Mouse (Mus musculus) lung, postnatal 0 days (tissue): ENCODE measurements around the gene Hectd4. TPM values are rescaled to one million over a fixed set of nuclear protein-coding genes. Genes with fewer than 3 reads are reported as not detected.
A peak's percentile ranks its signal among the peaks of the same experiment; 100 is the strongest.

Experiments used
- ATAC-seq: fragments of 200-750 bp; cut with Nextera tagmentation; 2 replicates; pipeline ENCODE4 v1.8.0; 2017; ENCODE audit warnings: moderate library complexity
- DNase-seq: peaks from one replicate; pipeline ENCODE4 v3.0.0-alpha.2; 2016; ENCODE audit warnings: low spot score
- H3K27ac ChIP-seq: fragments of 300-500 bp; sonication (generic); 2 replicates; pipeline ENCODE4 v1.5.1; 2014; ENCODE audit warnings: antibody characterized with exemption, mild to moderate bottlenecking, low read length, mixed read lengths
- H3K27me3 ChIP-seq: fragments of 300-500 bp; sonication (generic); replicated peaks from 2 replicates; pipeline ENCODE4 v1.6.1; 2014; ENCODE audit warnings: low read length, mixed read lengths; ENCODE audit not compliant: insufficient read depth
- H3K36me3 ChIP-seq: fragments of 300-500 bp; sonication (generic); 2 replicates; pipeline ENCODE4 v1.6.1; 2014; ENCODE audit warnings: low read length, mixed read lengths; ENCODE audit not compliant: insufficient read depth
- H3K4me1 ChIP-seq: fragments of 300-500 bp; sonication (generic); 2 replicates; pipeline ENCODE4 v1.6.1; 2014; ENCODE audit warnings: antibody characterized with exemption, low read depth, low read length, mixed read lengths; ENCODE audit not compliant: insufficient read depth
- H3K4me2 ChIP-seq: fragments of 300-500 bp; sonication (generic); replicated peaks from 2 replicates; pipeline ENCODE4 v1.6.1; 2014; ENCODE audit warnings: low read depth, mild to moderate bottlenecking, low read length, moderate library complexity, mixed read lengths
- H3K4me3 ChIP-seq: fragments of 300-500 bp; sonication (generic); 2 replicates; pipeline ENCODE4 v1.5.1; 2014; ENCODE audit warnings: low read depth, low read length
- H3K9ac ChIP-seq: fragments of 300-500 bp; sonication (generic); replicated peaks from 2 replicates; pipeline ENCODE4 v1.6.1; 2014; ENCODE audit warnings: low read depth, mild to moderate bottlenecking
- H3K9me3 ChIP-seq: fragments of 300-500 bp; sonication (generic); 2 replicates; pipeline ENCODE4 v1.6.1; 2016; ENCODE audit warnings: low read length, mixed read lengths
- CTCF ChIP-seq: IDR thresholded peaks from 2 replicates; pipeline ENCODE4 v1.5.1; 2016; ENCODE audit warnings: antibody characterized with exemption, mild to moderate bottlenecking
- EP300 ChIP-seq: IDR thresholded peaks from 2 replicates; pipeline ENCODE4 v1.6.1; 2016; ENCODE audit warnings: antibody characterized with exemption, mild to moderate bottlenecking, control low read depth
- WGBS: fragments of 180-500 bp; shearing (Covaris S2); extraction: QIAGEN DNeasy Blood & Tissue Kit; methylation state at CpG from one replicate; pipeline ENCODE4 v1.1.7; 2014; 5-methylcytosine and 5-hydroxymethylcytosine counted together
- polyA plus RNA-seq: library from polyadenylated mRNA; unstranded; fragments of >200 nt; fragmentation: Nextera tagmentation; extraction: Ambion mirVana; gene quantifications from 2 replicates; pipeline ENCODE4 v1.2.1, GENCODE M21; 2015

The Hectd4 gene
- 2.5 and 2.8 TPM in 2 replicates for polyA plus RNA-seq

DNA sequence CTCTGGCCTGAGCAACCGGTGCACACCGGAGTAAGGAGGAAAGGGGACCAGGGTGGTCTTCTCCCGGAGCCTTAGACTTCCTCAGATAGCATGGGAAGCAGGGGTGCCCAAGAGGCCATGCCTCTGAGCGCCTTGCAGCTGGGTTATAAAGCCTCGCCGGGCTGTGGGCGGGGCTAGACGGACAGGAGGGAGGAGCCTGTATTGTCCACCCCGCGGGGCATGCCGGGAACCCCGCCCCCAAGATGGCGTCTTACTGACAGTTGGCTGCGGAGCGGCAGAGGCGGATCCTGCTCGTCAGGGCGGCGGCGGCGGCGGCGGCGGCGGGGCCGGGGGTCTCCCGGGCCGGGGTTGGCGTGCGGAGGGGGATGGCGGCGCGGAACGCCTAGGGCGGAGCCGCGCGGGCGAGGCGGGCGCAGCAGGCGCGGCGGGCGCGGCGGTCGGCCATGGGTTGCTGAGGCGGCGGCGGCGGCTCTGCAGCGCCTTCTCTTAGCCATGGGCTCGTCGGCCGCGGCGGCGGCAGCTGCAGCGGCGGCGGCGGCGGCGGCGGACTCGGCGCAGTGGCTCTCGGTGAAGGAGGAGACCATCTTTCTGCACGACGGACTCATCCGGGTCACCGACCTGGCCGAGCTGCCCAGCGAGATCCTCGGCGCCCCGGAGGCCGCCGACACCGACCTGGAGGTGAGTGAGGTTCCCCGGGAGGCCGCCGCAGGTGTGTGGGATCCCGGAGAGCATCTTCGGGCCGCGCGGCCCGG lies at the start of gene Hectd4:
Gene Hectd4 (plus strand): TSS at position 240 of the 752 bp plus-strand sequence.
- Histone ChIP-seq H3K4me1 (no peaks in the 10 kb centered on the region), H3K4me2 (peak within 1 kb of the TSS; percentile 88), H3K36me3 (no peaks in the 10 kb centered on the region), H3K4me3 (peak within 1 kb of the TSS; percentile 97), H3K9me3 (no peaks in the 10 kb centered on the region), H3K27me3 (no peaks in the 10 kb centered on the region), H3K27ac (peak within 1 kb of the TSS; percentile 80), H3K9ac (peak within 1 kb of the TSS; percentile 75)
- ATAC-seq (peak; percentile 97), DNase-seq (peak; percentile 96)
- TF ChIP-seq EP300, result no peak
- TF ChIP-seq CTCF, result no peak
- under 1% methylated on average over 31 of the region's 90 CpGs for WGBS

DNA sequence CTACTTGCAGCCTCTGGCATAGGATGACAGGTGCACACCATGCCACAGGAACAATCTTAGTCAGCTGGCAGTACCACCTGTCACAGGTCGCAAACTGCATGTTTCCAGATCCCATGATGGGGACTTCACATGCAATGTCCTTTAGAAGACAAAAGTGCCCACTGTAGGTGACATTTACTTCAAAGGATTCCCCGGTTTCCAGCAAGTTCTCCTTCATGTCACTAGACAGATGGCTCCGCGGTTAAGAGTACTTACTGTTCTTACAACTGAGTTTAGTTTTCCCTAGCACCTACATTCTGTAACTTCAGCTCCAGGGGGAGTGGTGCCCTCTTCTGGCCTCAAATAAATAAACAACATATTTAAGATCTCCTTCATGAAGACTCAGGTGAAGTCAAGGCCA lies 47.2 kb upstream of the Hectd4 start:
- ATAC-seq, result no peak
- TF ChIP-seq EP300 (no peak), CTCF (peak; percentile 41)
- no peak overlapping the region for H3K4me2 ChIP-seq
- no peak overlapping the region for H3K4me3 ChIP-seq
- no peak for DNase-seq
- H3K36me3 ChIP-seq, result 0 out of 2 replicates have a peak, but pooled peaks cover 4% of the 10 kb centered on the region
- no peaks in the 10 kb centered on the region for H3K4me1 ChIP-seq
- no peaks in the 10 kb centered on the region for H3K9me3 ChIP-seq
- H3K9ac ChIP-seq, result no peak overlapping the region
- 79% methylated on average over 4 of the region's 4 CpGs for WGBS
- H3K27me3 ChIP-seq, result no peaks in the 10 kb centered on the region
- H3K27ac ChIP-seq, result no peak overlapping the region

DNA sequence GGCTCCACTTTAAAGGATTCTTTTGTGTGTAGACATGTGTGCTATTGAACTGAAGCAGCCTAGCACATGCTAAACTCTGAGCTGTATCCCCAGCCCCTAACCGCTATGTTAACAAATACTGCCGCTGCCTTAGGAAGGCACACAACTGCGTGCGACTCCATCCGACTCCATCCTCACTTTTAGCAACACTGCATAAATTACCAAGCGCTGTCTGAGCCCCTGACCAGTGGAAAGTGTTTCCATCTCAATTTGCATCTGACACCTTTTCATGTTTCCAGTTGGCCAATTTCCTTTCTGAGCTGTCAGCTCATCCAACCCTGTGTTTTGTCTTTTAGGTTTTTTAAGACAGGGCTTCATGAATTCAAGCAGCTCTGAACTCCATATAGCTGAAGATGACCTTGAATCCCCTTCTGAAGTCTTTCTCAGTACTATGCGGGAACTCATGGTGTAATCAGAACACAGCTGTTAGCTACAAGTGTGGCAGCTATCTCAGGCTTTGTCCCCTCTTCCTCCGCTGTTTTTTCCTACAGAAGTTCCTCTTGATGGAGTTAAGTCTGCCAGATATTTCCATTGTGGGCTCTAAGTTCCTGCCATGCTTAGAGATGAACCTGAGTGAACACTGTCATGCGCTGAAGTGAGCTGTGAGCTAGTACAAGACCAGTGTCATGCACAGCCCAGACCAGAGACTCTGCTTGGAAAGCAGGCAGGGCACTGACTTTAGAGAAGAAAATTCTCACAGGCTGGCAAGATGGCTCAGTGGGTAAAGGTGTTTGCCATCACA lies 40.8 kb upstream of the Hectd4 start:
- Histone ChIP-seq H3K9ac (no peak overlapping the region), H3K9me3 (no peaks in the 10 kb centered on the region), H3K4me3 (no peak overlapping the region), H3K36me3 (no peaks in the 10 kb centered on the region), H3K27me3 (no peaks in the 10 kb centered on the region), H3K4me2 (no peak overlapping the region), H3K4me1 (no peaks in the 10 kb centered on the region; the same call in 1 of the 2 replicates), H3K27ac (no peak overlapping the region)
- WGBS, result 62% methylated on average over 9 of the region's 9 CpGs
- ATAC-seq (no peak), DNase-seq (no peak)
- no peak for TF ChIP-seq EP300
- no peak for TF ChIP-seq CTCF

DNA sequence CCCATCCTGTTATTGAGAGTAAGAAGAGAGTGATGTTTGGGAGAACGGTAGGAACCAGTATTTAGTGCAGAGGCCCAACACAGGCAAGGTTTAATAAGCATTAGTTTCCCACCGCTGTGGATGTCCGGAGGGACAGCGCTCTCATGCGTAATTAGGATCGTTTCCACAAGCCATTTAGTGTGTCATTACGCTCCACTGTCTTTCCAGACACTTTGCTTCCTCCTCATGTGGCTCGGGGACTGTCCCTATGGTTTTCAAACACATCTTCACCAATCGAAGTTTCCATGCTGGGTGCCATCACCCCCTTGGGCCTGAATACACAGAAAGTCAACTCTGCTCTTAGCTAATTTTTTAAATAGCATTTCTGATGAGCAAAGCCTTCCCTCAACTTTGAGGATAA lies 36.8 kb upstream of the Hectd4 start:
- DNase-seq (no peak), ATAC-seq (no peak)
- Histone ChIP-seq H3K27me3 (no peaks in the 10 kb centered on the region), H3K36me3 (no peaks in the 10 kb centered on the region), H3K9ac (no peak overlapping the region), H3K4me1 (no peaks in the 10 kb centered on the region; the same call in 1 of the 2 replicates), H3K27ac (no peak overlapping the region), H3K9me3 (no peaks in the 10 kb centered on the region), H3K4me2 (no peak overlapping the region), H3K4me3 (no peak overlapping the region)
- 90% methylated on average over 9 of the region's 9 CpGs for WGBS
- TF ChIP-seq CTCF (no peak), EP300 (no peak)

DNA sequence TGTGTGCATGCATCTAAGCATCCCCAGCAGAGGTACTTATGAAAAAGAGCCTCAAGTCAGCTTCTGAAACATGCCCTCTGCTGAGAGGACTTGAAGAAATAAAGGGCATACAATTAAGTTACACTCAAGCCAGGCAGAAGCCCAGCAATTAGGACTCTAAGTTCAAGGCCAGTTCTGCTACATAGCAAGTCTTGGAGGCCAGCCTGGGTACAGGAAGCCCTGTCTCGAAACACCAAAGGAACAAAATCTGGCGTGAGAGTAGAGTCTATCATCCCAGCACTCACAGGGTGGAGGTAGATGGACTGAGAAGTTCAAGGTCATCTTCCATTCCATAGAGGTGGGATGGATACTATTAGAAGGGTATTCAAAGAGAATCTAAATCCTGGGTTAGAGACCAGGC lies 35.6 kb upstream of the Hectd4 start:
- no peak overlapping the region for H3K27ac ChIP-seq
- H3K4me1 ChIP-seq, result peaks cover 5% of the 10 kb centered on the region; the same call in 1 of the 2 replicates
- ATAC-seq (no peak), DNase-seq (no peak)
- H3K9ac ChIP-seq, result no peak overlapping the region
- no peak for TF ChIP-seq CTCF
- no peak for TF ChIP-seq EP300
- no peaks in the 10 kb centered on the region for H3K27me3 ChIP-seq
- no peak overlapping the region for H3K4me3 ChIP-seq
- H3K36me3 ChIP-seq, result no peaks in the 10 kb centered on the region
- WGBS, result 75% methylated on average over 2 of the region's 2 CpGs
- H3K4me2 ChIP-seq, result no peak overlapping the region
- no peaks in the 10 kb centered on the region for H3K9me3 ChIP-seq

DNA sequence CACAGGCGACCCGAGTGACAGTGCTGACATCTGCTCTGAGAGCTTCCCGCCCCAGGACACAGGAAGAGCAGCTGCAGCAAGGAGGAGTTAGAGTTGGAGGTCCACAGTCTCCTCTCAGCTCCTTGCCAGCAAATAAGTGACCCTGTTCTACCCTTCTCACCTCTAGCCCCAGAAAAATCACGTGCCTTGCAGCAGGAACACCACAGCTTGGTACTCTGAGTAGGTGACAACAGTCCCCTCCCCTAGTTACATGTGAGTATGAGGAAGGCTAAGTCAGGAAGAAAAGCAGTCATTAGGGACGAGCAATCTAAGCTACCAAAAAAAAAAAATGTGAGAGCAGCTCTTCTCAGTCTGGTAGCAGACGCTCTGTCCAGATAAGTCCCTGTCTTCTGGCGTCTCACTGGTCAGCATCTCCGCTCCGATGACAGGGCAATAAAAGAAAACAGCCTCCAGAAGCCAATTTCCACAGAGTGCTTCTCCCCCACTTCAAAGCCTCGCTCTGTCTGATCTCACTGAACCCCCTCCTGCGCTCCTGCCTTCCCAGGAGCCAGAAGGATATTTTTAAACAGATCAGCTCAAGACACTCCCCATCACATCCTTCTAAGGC lies 35.0 kb upstream of the Hectd4 start:
- H3K27ac ChIP-seq, result no peak overlapping the region
- H3K9me3 ChIP-seq, result no peaks in the 10 kb centered on the region
- no peak overlapping the region for H3K9ac ChIP-seq
- H3K27me3 ChIP-seq, result no peaks in the 10 kb centered on the region
- peaks cover 5% of the 10 kb centered on the region; the same call in 1 of the 2 replicates for H3K4me1 ChIP-seq
- DNase-seq, result peak; percentile 46
- peak; percentile 39 for ATAC-seq
- no peaks in the 10 kb centered on the region for H3K36me3 ChIP-seq
- H3K4me3 ChIP-seq, result no peak overlapping the region
- no peak for TF ChIP-seq CTCF
- no peak for TF ChIP-seq EP300
- no peak overlapping the region for H3K4me2 ChIP-seq
- WGBS, result 35% methylated on average over 11 of the region's 11 CpGs
